Mouse (Mus musculus) urinary bladder, adult 18-20 months (tissue): Measurements from ENCODE around the gene Drc7.

Source experiments
- DNase-seq, 2 experiments: peaks; one replicate each; pipeline ENCODE4 v3.0.0; 2022; ENCODE audit warnings: low spot score in 2 of 2, mixed read lengths in 2 of 2

Gene Drc7

GRCm38 (mm10) chr8:95126497-95126896 lies 71.6 kb downstream of the Drc7 start:
- DNase-seq = no peak

GRCm38 (mm10) chr8:95127658-95128057 lies 72.8 kb downstream of the Drc7 start:
- no peak for DNase-seq
